Mouse (Mus musculus): Measurements from ENCODE around the gene 1700001C02Rik. TPM values are rescaled to one million over a fixed set of nuclear protein-coding genes. Genes with fewer than 3 reads are reported as not detected.
A peak's percentile ranks its signal among the peaks of the same experiment; 100 is the strongest.

The 1700001C02Rik gene
- total and polyA plus RNA-seq, 3 experiments = 2.6 TPM; not detected in 2

DNA sequence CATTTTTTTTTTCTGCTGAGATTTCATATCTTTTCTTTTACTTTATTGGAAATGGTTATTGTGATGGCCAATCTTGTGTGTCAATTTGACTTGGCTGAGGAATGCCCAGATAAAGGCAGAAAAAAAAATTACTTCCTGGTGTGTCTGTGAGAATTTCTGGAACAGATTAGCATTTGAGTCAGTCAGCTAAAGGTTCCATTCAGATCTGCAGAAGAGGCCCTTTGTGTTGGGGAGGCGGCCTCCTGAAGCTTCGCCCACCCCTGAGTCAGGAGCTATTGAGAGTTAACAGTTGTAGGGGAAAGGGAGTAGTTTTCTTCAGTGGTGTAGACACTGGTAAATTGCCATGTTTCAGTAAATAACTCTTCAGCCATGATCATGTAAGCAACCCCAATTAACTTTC lies 29.4 kb downstream of the 1700001C02Rik start:
- 85% methylated on average over 2 of the region's 2 CpGs for WGBS
- intact Hi-C loops (cut with DNase I) = no loop called here
- Histone ChIP-seq H3K79me2 (replicated peaks; ENCODE audit: control insufficient read depth, insufficient read depth, low read length) (no peaks in the 10 kb centered on the region), H3K4me3 (no peak overlapping the region), H3K27me3 (ENCODE audit: control insufficient read depth, insufficient read depth, low read length) (no peaks in the 10 kb centered on the region), H3K4me1 (ENCODE audit: control insufficient read depth, insufficient read depth, low read length) (no peaks in the 10 kb centered on the region), H3K27ac (no peak overlapping the region), H3K36me3 (ENCODE audit: control insufficient read depth, insufficient read depth, low read length) (no peaks in the 10 kb centered on the region), H3K9ac (ENCODE audit: low read depth, low read length) (no peak overlapping the region)
- TF ChIP-seq POLR2A (IDR thresholded peaks at IDR 0.05; ENCODE audit: insufficient read depth, low read depth, low read length) (no peak), CTCF (IDR thresholded peaks at IDR 0.05) (no peak), EP300 (IDR thresholded peaks at IDR 0.05; ENCODE audit: insufficient read depth, low read depth, low read length) (no peak)
- DNase-seq = no peak

DNA sequence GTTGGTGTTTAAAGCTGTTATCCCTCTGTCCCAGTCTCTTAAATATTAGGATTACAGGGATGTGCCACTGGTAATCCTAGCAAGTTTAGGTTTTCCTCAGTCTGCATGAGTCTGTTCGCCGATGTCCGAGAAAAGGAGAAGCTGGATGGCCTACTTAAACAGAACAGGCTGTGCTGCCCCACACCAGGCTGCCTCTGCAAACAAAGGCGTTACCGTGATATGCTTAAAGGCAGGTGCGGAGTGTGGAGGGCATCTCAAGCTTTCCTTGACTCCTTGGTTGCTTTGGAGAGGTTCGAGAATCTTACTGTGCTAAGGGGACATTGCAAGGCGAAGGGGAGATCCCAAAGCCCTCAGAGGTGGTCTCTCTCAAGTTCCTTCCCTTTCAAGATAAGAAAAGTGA lies 31.0 kb downstream of the 1700001C02Rik start:
- Histone ChIP-seq H3K27me3 (ENCODE audit: control insufficient read depth, insufficient read depth, low read length) (no peaks in the 10 kb centered on the region), H3K27ac (no peak overlapping the region), H3K36me3 (ENCODE audit: control insufficient read depth, insufficient read depth, low read length) (no peaks in the 10 kb centered on the region), H3K4me1 (ENCODE audit: control insufficient read depth, insufficient read depth, low read length) (no peaks in the 10 kb centered on the region), H3K79me2 (replicated peaks; ENCODE audit: control insufficient read depth, insufficient read depth, low read length) (no peaks in the 10 kb centered on the region), H3K4me3 (no peak overlapping the region), H3K9ac (ENCODE audit: low read depth, low read length) (no peak overlapping the region)
- 80% methylated on average over 8 of the region's 8 CpGs for WGBS
- intact Hi-C loops (cut with DNase I) = no loop called here
- DNase-seq = no peak
- TF ChIP-seq EP300 (IDR thresholded peaks at IDR 0.05; ENCODE audit: insufficient read depth, low read depth, low read length) = no peak
- no peak for TF ChIP-seq CTCF (IDR thresholded peaks at IDR 0.05)
- no peak for TF ChIP-seq POLR2A (IDR thresholded peaks at IDR 0.05; ENCODE audit: insufficient read depth, low read depth, low read length)

DNA sequence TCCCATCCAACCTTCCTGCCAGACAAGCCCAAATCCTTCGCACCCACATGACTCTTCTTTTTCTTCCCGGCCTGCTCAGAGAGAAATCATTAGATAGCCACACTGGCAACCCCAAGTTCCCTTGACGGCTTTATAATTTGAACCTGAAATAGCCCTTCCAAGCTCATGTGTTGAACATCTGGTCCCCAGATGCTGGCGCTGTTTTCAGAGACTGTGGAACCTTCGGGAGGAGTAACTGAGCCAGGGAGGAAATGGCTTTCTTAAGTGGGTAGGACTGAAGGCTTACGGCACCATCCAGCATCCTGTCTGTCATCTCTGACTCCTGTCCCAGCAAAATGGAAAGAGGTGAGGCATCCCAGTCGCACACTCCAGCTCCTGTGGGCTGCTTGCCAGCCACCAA lies 31.5 kb downstream of the 1700001C02Rik start:
- H3K27ac ChIP-seq = no peak overlapping the region
- WGBS = 56% methylated on average over 7 of the region's 7 CpGs
- no peaks in the 10 kb centered on the region for H3K27me3 ChIP-seq (ENCODE audit: control insufficient read depth, insufficient read depth, low read length)

DNA sequence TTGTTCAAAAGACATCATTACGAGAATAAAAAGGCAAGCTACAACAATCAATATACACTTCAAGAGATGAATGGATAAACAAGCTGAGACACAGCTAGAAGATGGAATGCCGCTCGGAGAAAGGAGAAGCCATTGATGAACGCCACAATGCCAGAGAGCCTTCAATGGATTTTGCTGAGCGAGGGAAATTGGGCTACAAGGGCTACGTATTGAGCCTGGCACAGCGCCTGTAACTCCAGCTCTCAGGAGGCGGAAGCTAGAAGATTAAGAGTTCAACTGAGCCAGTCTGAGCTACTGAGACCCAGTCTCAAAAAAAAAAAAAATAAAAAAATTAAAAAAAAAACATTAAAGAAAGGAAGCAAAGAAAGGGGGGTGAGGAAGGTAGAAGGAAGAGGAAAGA lies 47.3 kb downstream of the 1700001C02Rik start:
- Histone ChIP-seq H3K36me3 (ENCODE audit: control insufficient read depth, insufficient read depth, low read length) (no peaks in the 10 kb centered on the region), H3K4me1 (ENCODE audit: control insufficient read depth, insufficient read depth, low read length) (no peaks in the 10 kb centered on the region), H3K79me2 (replicated peaks; ENCODE audit: control insufficient read depth, insufficient read depth, low read length) (no peaks in the 10 kb centered on the region), H3K27ac (no peak overlapping the region), H3K9ac (ENCODE audit: low read depth, low read length) (no peak overlapping the region), H3K4me3 (no peak overlapping the region), H3K27me3 (ENCODE audit: control insufficient read depth, insufficient read depth, low read length) (no peaks in the 10 kb centered on the region)
- WGBS = 79% methylated on average over 8 of the region's 8 CpGs
- no peak for TF ChIP-seq CTCF (IDR thresholded peaks at IDR 0.05)
- TF ChIP-seq POLR2A (IDR thresholded peaks at IDR 0.05; ENCODE audit: insufficient read depth, low read depth, low read length) = no peak
- no peak for TF ChIP-seq EP300 (IDR thresholded peaks at IDR 0.05; ENCODE audit: insufficient read depth, low read depth, low read length)
- DNase-seq = no peak
- intact Hi-C loops (cut with DNase I) = no loop called here

More for the DNA sequence above, 31.5 kb downstream of the 1700001C02Rik start:
- Histone ChIP-seq H3K79me2 (replicated peaks; ENCODE audit: control insufficient read depth, insufficient read depth, low read length) (no peaks in the 10 kb centered on the region), H3K4me3 (no peak overlapping the region), H3K36me3 (ENCODE audit: control insufficient read depth, insufficient read depth, low read length) (no peaks in the 10 kb centered on the region), H3K4me1 (ENCODE audit: control insufficient read depth, insufficient read depth, low read length) (no peaks in the 10 kb centered on the region), H3K9ac (ENCODE audit: low read depth, low read length) (no peak overlapping the region)
- intact Hi-C loops (cut with DNase I) = no loop called here
- no peak for TF ChIP-seq EP300 (IDR thresholded peaks at IDR 0.05; ENCODE audit: insufficient read depth, low read depth, low read length)
- TF ChIP-seq CTCF (IDR thresholded peaks at IDR 0.05) = no peak
- no peak for TF ChIP-seq POLR2A (IDR thresholded peaks at IDR 0.05; ENCODE audit: insufficient read depth, low read depth, low read length)
- DNase-seq = no peak

DNA sequence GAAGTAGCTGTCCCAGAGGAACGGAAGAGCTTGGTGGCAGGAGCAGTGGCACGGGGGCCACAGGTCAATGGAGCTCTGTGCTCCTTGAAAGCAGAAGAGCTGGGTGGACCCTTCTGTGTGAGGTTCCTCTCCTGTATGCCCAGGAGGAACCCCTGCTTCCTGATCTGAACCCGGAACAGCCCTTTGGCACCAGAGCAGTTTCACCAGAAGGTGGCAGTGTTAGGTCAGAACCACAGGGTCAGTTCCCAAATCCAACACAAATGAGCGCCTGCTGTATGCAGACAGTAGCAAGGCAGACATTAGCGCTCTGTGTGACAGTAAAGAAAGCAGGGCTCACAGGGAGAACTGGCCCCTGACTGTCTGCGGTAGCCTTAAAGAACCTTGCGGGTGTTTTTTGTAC lies 50.5 kb downstream of the 1700001C02Rik start:
- Histone ChIP-seq H3K27me3 (ENCODE audit: control insufficient read depth, insufficient read depth, low read length) (no peaks in the 10 kb centered on the region), H3K9ac (ENCODE audit: low read depth, low read length) (no peak overlapping the region), H3K36me3 (ENCODE audit: control insufficient read depth, insufficient read depth, low read length) (no peaks in the 10 kb centered on the region), H3K27ac (no peak overlapping the region), H3K79me2 (replicated peaks; ENCODE audit: control insufficient read depth, insufficient read depth, low read length) (no peaks in the 10 kb centered on the region), H3K4me1 (ENCODE audit: control insufficient read depth, insufficient read depth, low read length) (no peaks in the 10 kb centered on the region), H3K4me3 (no peak overlapping the region)
- peak; percentile 55 to 66 for DNase-seq
- WGBS = 42% methylated on average over 7 of the region's 7 CpGs
- intact Hi-C loops (cut with DNase I) = loop anchor here (1.0 to 5.0 kb wide), 3 partner anchors 71 to 167 kb away; partner anchors contain the start of gene Kcnk3
- TF ChIP-seq CTCF (IDR thresholded peaks at IDR 0.05) (peak; percentile 92), EP300 (IDR thresholded peaks at IDR 0.05; ENCODE audit: insufficient read depth, low read depth, low read length) (0 out of 2 replicates have a peak, but pooled peaks have one; percentile 26), POLR2A (IDR thresholded peaks at IDR 0.05; ENCODE audit: insufficient read depth, low read depth, low read length) (no peak)

DNA sequence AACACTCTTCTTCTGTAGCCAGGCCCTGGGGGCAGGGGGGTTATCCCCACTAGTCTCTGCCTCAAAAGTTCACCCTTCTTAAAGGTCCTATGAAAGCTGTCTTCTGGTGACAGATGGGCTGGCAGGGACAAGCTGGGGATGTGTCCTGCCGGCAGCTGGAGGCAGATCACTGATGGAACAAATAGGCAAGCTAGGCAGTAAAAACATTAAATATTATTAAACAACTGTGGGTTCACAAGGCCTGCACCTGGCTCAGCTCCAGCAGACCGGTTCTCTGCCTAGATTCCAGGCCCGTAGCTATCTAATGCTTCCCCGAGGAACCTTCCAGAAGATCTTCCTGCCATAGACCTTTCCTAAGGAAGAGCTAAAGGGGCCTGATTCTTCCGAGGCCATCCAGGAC lies 52.3 kb downstream of the 1700001C02Rik start:
- TF ChIP-seq POLR2A (IDR thresholded peaks at IDR 0.05; ENCODE audit: insufficient read depth, low read depth, low read length) = no peak
- no peak for TF ChIP-seq CTCF (IDR thresholded peaks at IDR 0.05)
- TF ChIP-seq EP300 (IDR thresholded peaks at IDR 0.05; ENCODE audit: insufficient read depth, low read depth, low read length) = no peak
- Histone ChIP-seq H3K4me1 (ENCODE audit: control insufficient read depth, insufficient read depth, low read length) (no peaks in the 10 kb centered on the region), H3K36me3 (ENCODE audit: control insufficient read depth, insufficient read depth, low read length) (no peaks in the 10 kb centered on the region), H3K79me2 (replicated peaks; ENCODE audit: control insufficient read depth, insufficient read depth, low read length) (no peaks in the 10 kb centered on the region), H3K27ac (no peak overlapping the region), H3K4me3 (no peak overlapping the region), H3K9ac (ENCODE audit: low read depth, low read length) (no peak overlapping the region), H3K27me3 (ENCODE audit: control insufficient read depth, insufficient read depth, low read length) (no peaks in the 10 kb centered on the region)
- DNase-seq = no peak
- 44% methylated on average over 5 of the region's 5 CpGs for WGBS
- intact Hi-C loops (cut with DNase I) = loop anchor here (5.0 kb wide), 1 partner anchor 69 kb away; the partner anchor contains the start of gene Kcnk3

Data from heart, adult 2 months (tissue).